Mouse (Mus musculus): ENCODE results near the gene Raf1. TPM values are rescaled to one million over a fixed set of nuclear protein-coding genes. Genes with fewer than 3 reads are reported as not detected.

Raf1 gene
- polyA plus RNA-seq, 1 experiment from 2014 or later = 39.3 TPM

DNA sequence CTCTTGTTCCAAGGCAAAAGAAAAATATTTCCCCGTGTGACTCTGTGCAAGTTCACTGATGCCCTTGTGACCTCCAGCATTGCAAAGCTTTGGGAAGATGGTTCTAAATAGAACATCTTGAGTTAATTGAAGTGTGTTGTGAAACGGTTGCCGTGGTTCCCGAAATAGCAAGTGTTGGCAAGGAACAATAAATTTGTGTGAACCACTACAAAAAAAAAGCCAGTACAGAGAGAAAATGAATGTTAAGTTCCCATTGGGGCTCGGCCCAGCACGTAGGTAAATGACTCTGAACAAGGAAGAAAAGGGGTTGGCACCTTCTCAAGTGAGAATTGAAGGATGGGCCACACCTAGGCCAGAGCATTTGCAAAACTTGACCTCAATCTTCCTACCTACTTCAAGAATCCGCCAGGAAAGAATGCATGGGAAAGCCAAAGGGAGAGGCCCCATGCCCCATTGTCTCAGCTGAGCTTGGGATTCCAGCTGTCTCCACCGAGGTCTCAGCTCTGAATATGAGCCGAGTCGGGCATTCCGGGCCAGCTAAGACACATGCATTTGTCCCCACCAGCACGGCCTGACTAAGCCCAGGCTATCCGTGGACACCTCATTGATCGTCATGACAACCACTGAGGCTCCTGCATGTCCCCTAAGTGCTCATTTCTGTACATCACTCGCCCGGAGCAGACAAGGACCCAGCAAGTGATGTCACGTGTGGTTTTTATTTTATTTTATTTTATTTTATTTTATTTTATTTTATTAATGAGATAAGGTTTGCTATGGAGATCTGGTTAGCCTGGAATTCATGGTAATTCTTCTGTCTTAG is 21.5 kb upstream of the Raf1 start:
- no peak for ATAC-seq (ENCODE audit: low read depth)
- 73% methylated on average over 17 of the region's 17 CpGs for WGBS (ENCODE audit: insufficient replicate concordance)
- H3K9me3 ChIP-seq (replicated peaks; ENCODE audit: control insufficient read depth, low read length) = no peaks in the 10 kb centered on the region
- no peak overlapping the region for H3K9ac ChIP-seq (ENCODE audit: low read depth, low read length)
- H3K4me2 ChIP-seq (ENCODE audit: low read depth, low read length) = no peak overlapping the region
- H3K27me3 ChIP-seq (ENCODE audit: control insufficient read depth, insufficient read depth, low read depth, low read length) = no peaks in the 10 kb centered on the region
- H3K27ac ChIP-seq (ENCODE audit: low read length) = no peak overlapping the region
- H3K36me3 ChIP-seq (ENCODE audit: control insufficient read depth, insufficient read depth) = no peaks in the 10 kb centered on the region
- H3K4me3 ChIP-seq (ENCODE audit: low read depth, low read length) = no peak overlapping the region
- no peaks in the 10 kb centered on the region for H3K4me1 ChIP-seq (ENCODE audit: control insufficient read depth, low read depth, low read length)

- Histone ChIP-seq H3K27ac (ENCODE audit: low read length) (no peak overlapping the region), H3K27me3 (ENCODE audit: control insufficient read depth, insufficient read depth, low read depth, low read length) (no peaks in the 10 kb centered on the region), H3K36me3 (ENCODE audit: control insufficient read depth, insufficient read depth) (no peaks in the 10 kb centered on the region), H3K9ac (ENCODE audit: low read depth, low read length) (no peak overlapping the region), H3K4me1 (ENCODE audit: control insufficient read depth, low read depth, low read length) (no peaks in the 10 kb centered on the region), H3K9me3 (replicated peaks; ENCODE audit: control insufficient read depth, low read length) (no peaks in the 10 kb centered on the region), H3K4me2 (ENCODE audit: low read depth, low read length) (no peak overlapping the region), H3K4me3 (ENCODE audit: low read depth, low read length) (no peak overlapping the region)
- ATAC-seq (ENCODE audit: low read depth) = no peak
- 74% methylated on average over 7 of the region's 7 CpGs for WGBS (ENCODE audit: insufficient replicate concordance)
Measured at GRCm38 (mm10) chr6:115696707-115697215, 20.3 kb upstream of the Raf1 start.

DNA sequence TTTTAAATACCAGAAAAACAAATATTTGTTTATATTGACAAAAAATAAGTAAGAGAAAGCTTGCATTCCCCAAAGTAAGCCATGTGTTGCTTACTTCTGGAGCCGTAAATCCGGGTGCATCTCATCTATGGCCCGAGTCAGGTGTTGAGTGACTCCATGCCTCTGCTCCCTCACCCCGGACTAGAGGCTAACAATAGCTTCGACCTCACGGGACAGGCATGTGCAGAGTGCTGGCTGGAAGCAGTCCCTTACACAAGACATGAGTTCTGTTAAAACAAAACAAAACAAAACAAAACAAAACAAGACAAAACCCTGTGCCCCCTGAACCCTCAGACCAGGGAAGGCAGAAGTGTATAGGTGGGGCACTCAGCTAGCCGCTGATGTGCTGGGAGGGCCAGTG is 18.7 kb upstream of the Raf1 start:
- H3K36me3 ChIP-seq (ENCODE audit: control insufficient read depth, insufficient read depth) = no peaks in the 10 kb centered on the region
- no peaks in the 10 kb centered on the region for H3K4me1 ChIP-seq (ENCODE audit: control insufficient read depth, low read depth, low read length)
- no peak overlapping the region for H3K27ac ChIP-seq (ENCODE audit: low read length)
- no peaks in the 10 kb centered on the region for H3K9me3 ChIP-seq (replicated peaks; ENCODE audit: control insufficient read depth, low read length)
- WGBS (ENCODE audit: insufficient replicate concordance) = 61% methylated on average over 7 of the region's 7 CpGs
- no peak overlapping the region for H3K4me2 ChIP-seq (ENCODE audit: low read depth, low read length)
- H3K9ac ChIP-seq (ENCODE audit: low read depth, low read length) = no peak overlapping the region
- no peaks in the 10 kb centered on the region for H3K27me3 ChIP-seq (ENCODE audit: control insufficient read depth, insufficient read depth, low read depth, low read length)
- no peak overlapping the region for H3K4me3 ChIP-seq (ENCODE audit: low read depth, low read length)
- ATAC-seq (ENCODE audit: low read depth) = no peak

GRCm38 (mm10) chr6:115694441-115694842 is 18.0 kb upstream of the Raf1 start:
- no peaks in the 10 kb centered on the region for H3K4me1 ChIP-seq (ENCODE audit: control insufficient read depth, low read depth, low read length)
- H3K36me3 ChIP-seq (ENCODE audit: control insufficient read depth, insufficient read depth) = no peaks in the 10 kb centered on the region
- no peak overlapping the region for H3K4me2 ChIP-seq (ENCODE audit: low read depth, low read length)
- ATAC-seq (ENCODE audit: low read depth) = no peak
- H3K9me3 ChIP-seq (replicated peaks; ENCODE audit: control insufficient read depth, low read length) = no peaks in the 10 kb centered on the region
- H3K4me3 ChIP-seq (ENCODE audit: low read depth, low read length) = no peak overlapping the region
- no peaks in the 10 kb centered on the region for H3K27me3 ChIP-seq (ENCODE audit: control insufficient read depth, insufficient read depth, low read depth, low read length)
- no peak overlapping the region for H3K9ac ChIP-seq (ENCODE audit: low read depth, low read length)
- 47% methylated on average over 9 of the region's 9 CpGs for WGBS (ENCODE audit: insufficient replicate concordance)
- H3K27ac ChIP-seq (ENCODE audit: low read length) = no peak overlapping the region

DNA sequence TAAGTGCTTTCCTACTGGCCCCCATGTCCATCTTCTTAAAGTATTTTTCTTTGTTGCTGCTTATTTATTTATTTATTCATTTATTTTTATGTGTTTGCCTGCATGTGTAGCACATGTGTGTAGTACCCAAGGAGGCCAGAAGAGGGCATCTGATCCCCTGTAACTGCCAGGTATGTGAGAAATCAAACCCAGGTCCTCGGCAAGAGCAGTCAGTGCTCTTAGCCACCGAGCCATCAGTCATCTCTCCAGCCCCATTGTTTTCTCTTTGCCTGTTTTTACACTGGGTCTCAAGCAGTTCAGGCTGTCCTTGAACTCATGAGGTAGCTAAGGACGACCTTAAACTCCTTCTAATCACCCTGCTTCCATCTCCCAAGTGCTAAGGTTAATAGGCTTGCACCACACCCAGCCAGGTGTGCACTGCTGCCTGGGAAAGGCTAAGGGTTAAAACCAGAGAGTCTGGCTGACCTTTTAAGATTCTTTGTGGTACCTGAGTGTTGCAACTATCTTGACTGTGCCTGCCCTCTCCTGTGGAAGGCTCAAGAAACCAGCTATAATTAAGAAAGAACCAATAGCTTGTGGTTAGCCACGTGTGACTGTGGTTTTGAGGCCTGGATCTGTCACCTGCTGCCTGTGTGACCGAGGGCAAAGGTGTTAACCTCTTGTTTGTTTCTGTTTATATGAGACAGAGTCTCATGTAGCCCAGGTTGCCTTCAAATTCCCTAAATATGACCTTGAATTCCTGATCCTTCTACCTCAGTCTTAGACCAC is 16.7 kb upstream of the Raf1 start:
- WGBS (ENCODE audit: insufficient replicate concordance) = 42% methylated on average over 5 of the region's 5 CpGs
- H3K36me3 ChIP-seq (ENCODE audit: control insufficient read depth, insufficient read depth) = no peaks in the 10 kb centered on the region
- no peak overlapping the region for H3K4me3 ChIP-seq (ENCODE audit: low read depth, low read length)
- H3K9me3 ChIP-seq (replicated peaks; ENCODE audit: control insufficient read depth, low read length) = no peaks in the 10 kb centered on the region
- no peak for ATAC-seq (ENCODE audit: low read depth)
- no peaks in the 10 kb centered on the region for H3K4me1 ChIP-seq (ENCODE audit: control insufficient read depth, low read depth, low read length)
- H3K27me3 ChIP-seq (ENCODE audit: control insufficient read depth, insufficient read depth, low read depth, low read length) = no peaks in the 10 kb centered on the region
- H3K4me2 ChIP-seq (ENCODE audit: low read depth, low read length) = no peak overlapping the region
- H3K27ac ChIP-seq (ENCODE audit: low read length) = no peak overlapping the region
- no peak overlapping the region for H3K9ac ChIP-seq (ENCODE audit: low read depth, low read length)

DNA sequence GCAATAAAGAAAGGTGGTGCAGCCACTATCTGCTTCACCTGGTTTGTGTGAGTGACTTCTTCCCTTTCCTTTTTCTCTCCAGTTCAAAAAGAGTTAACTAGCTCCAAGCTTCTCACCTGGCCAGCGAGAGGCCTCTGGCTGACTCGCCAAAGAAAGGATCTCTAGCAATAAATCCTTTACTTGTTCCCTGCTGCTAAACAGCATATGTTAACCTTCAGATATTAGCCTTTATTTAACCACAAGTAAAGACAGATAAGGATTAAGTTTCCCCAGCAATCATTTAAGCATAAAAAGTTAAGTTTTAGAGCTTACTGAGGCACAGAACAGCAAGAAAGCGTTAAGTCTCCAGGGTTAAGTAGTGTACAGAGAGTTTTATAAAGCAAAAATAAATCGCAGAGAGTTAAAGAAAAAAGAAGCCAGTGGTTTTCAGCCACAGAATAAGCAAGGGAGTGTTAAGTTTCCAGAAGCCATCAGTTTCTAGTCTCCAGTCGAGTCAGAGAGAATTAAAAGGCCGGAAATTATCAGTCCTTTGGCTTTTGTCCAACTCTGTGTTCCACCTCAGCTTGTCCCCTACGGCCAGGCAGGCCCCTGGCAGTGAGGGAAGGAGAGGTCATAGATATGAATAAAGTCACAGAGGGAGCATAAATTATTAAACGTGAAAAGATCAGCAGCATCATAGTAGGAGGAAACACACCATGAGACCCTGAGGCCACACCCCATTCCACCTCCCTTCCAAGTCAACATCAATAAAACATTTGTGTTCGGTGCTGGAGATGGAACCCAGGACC is 15.9 kb upstream of the Raf1 start:
- no peaks in the 10 kb centered on the region for H3K4me1 ChIP-seq (ENCODE audit: control insufficient read depth, low read depth, low read length)
- no peak overlapping the region for H3K9ac ChIP-seq (ENCODE audit: low read depth, low read length)
- H3K9me3 ChIP-seq (replicated peaks; ENCODE audit: control insufficient read depth, low read length) = no peaks in the 10 kb centered on the region
- H3K36me3 ChIP-seq (ENCODE audit: control insufficient read depth, insufficient read depth) = no peaks in the 10 kb centered on the region
- H3K4me3 ChIP-seq (ENCODE audit: low read depth, low read length) = no peak overlapping the region
- H3K27ac ChIP-seq (ENCODE audit: low read length) = no peak overlapping the region
- ATAC-seq (ENCODE audit: low read depth) = no peak
- 60% methylated on average over 9 of the region's 9 CpGs for WGBS (ENCODE audit: insufficient replicate concordance)
- H3K4me2 ChIP-seq (ENCODE audit: low read depth, low read length) = no peak overlapping the region
- no peaks in the 10 kb centered on the region for H3K27me3 ChIP-seq (ENCODE audit: control insufficient read depth, insufficient read depth, low read depth, low read length)

DNA sequence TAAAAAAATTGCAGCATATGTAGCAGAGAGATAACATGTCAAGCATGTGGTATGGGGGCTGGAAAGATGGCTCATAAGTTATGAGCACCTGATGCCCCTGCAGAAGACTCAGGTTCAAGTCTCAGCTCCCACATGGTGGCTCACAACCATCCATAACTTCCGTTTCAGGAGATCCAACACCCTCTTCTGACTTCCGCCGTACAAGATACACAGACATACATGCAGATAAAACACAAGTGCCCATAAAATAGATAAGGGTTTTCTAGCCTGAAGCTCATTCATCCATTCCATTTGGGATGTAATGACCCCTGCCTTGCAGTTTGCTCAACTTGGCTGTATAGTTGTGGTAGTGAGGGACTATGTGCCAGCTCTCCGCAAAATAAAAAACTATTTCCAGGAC is 13.7 kb upstream of the Raf1 start:
- no peak for ATAC-seq (ENCODE audit: low read depth)
- Histone ChIP-seq H3K4me3 (ENCODE audit: low read depth, low read length) (no peak overlapping the region), H3K36me3 (ENCODE audit: control insufficient read depth, insufficient read depth) (no peaks in the 10 kb centered on the region), H3K9me3 (replicated peaks; ENCODE audit: control insufficient read depth, low read length) (no peaks in the 10 kb centered on the region), H3K27me3 (ENCODE audit: control insufficient read depth, insufficient read depth, low read depth, low read length) (no peaks in the 10 kb centered on the region), H3K4me2 (ENCODE audit: low read depth, low read length) (no peak overlapping the region), H3K9ac (ENCODE audit: low read depth, low read length) (no peak overlapping the region), H3K27ac (ENCODE audit: low read length) (no peak overlapping the region), H3K4me1 (ENCODE audit: control insufficient read depth, low read depth, low read length) (no peaks in the 10 kb centered on the region)
- WGBS (ENCODE audit: insufficient replicate concordance) = 55% methylated on average over 4 of the region's 4 CpGs

- H3K4me2 ChIP-seq (ENCODE audit: low read depth, low read length) = no peak overlapping the region
Measured at GRCm38 (mm10) chr6:115688589-115688988, 12.2 kb upstream of the Raf1 start.

More at GRCm38 (mm10) chr6:115688589-115688988, 12.2 kb upstream of the Raf1 start:
- H3K9me3 ChIP-seq (replicated peaks; ENCODE audit: control insufficient read depth, low read length) = no peaks in the 10 kb centered on the region
- no peak overlapping the region for H3K4me3 ChIP-seq (ENCODE audit: low read depth, low read length)
- no peak overlapping the region for H3K27ac ChIP-seq (ENCODE audit: low read length)
- no peak overlapping the region for H3K9ac ChIP-seq (ENCODE audit: low read depth, low read length)
- ATAC-seq (ENCODE audit: low read depth) = no peak
- H3K27me3 ChIP-seq (ENCODE audit: control insufficient read depth, insufficient read depth, low read depth, low read length) = no peaks in the 10 kb centered on the region
- 31% methylated on average over 4 of the region's 4 CpGs for WGBS (ENCODE audit: insufficient replicate concordance)
- H3K36me3 ChIP-seq (ENCODE audit: control insufficient read depth, insufficient read depth) = no peaks in the 10 kb centered on the region
- peaks cover 9% of the 10 kb centered on the region for H3K4me1 ChIP-seq (ENCODE audit: control insufficient read depth, low read depth, low read length)

Data from liver, embryonic 16.5 days (tissue).